Mouse (Mus musculus) central nervous system, embryonic 18 days (tissue): ENCODE results near the gene Vtn. TPM values are rescaled to one million over a fixed set of nuclear protein-coding genes. Genes with fewer than 3 reads are reported as not detected.

ENCODE experiments used
- polyA plus RNA-seq: library from polyadenylated mRNA; depleted of rRNA; stranded (reverse); fragments of >200 nt; gene quantifications from 2 replicates; pipeline ENCODE4 v1.2.3, GENCODE M21; 2012; rRNA removed

The Vtn gene
- polyA plus RNA-seq, result 89.4 and 93.1 TPM in 2 replicates

GRCm38 (mm10) chr11:78499004-78499403 is at the start of gene Vtn:
Vtn (plus strand) TSS chr11:78499091.

GRCm38 (mm10) chr11:78465568-78466180 is 33.2 kb upstream of the Vtn start, which contains the start of gene Slc46a1:
Slc46a1 (plus strand) TSS chr11:78465697.

GRCm38 (mm10) chr11:78497544-78498522 is 1.1 kb upstream of the Vtn start, which contains the start of gene Sarm1:
Sarm1 (minus strand) TSS chr11:78497754.

GRCm38 (mm10) chr11:78502909-78503650 is 4.2 kb downstream of the Vtn start, which contains the start of gene Sebox:
Sebox (plus strand) TSS chr11:78503447.

GRCm38 (mm10) chr11:78512025-78512957 is 13.4 kb downstream of the Vtn start, which contains the start of the genes Tmem199 and Poldip2:
Tmem199 (minus strand) TSS chr11:78512172.
Poldip2 (plus strand) TSS chr11:78512193.

GRCm38 (mm10) chr11:78536080-78536689 is 37.3 kb downstream of the Vtn start, which contains the start of the genes Tnfaip1 and Ift20:
Tnfaip1 (minus strand) TSS chr11:78536332.
Ift20 (plus strand) TSS chr11:78536361.

GRCm38 (mm10) chr11:78550168-78551058 is 51.5 kb downstream of the Vtn start, which contains the start of gene Tmem97:
Tmem97 (minus strand) TSS chr11:78550777.

Other genes starting within 250 kb of the Vtn start
- gene 2610507B11Rik, start 237.3 kb upstream of the Vtn start, polyA plus RNA-seq, result 57.1 and 65.9 TPM in 2 replicates
- gene BC030499, start 208.2 kb upstream of the Vtn start, polyA plus RNA-seq, result 0.26 and 0.44 TPM in 2 replicates
- gene Spag5, start 197.6 kb upstream of the Vtn start, polyA plus RNA-seq, result 12.0 and 13.5 TPM in 2 replicates
- gene Aldoc, start 176.1 kb upstream of the Vtn start, polyA plus RNA-seq, result 166 and 179 TPM in 2 replicates
- gene Pigs, start 170.7 kb upstream of the Vtn start, polyA plus RNA-seq, result 56.9 and 57.1 TPM in 2 replicates
- gene Unc119, start 155.6 kb upstream of the Vtn start, polyA plus RNA-seq, result 138 and 147 TPM in 2 replicates
- gene Foxn1, start 112.5 kb upstream of the Vtn start, polyA plus RNA-seq, result not detected in 2 replicates
- gene Slc13a2, start 76.9 kb upstream of the Vtn start, polyA plus RNA-seq, result not detected in 2 replicates
- gene Slc46a1, start 33.4 kb upstream of the Vtn start, polyA plus RNA-seq, result 11.6 and 12.1 TPM in 2 replicates
- 39.2 and 43.0 TPM in 2 replicates for gene Sarm1, start 1.3 kb upstream of the Vtn start, polyA plus RNA-seq
- gene Sebox, start 4.4 kb downstream of the Vtn start, polyA plus RNA-seq, result 0.28 and 0.30 TPM in 2 replicates
- gene Tmem199, start 13.1 kb downstream of the Vtn start, polyA plus RNA-seq, result 64.8 and 65.4 TPM in 2 replicates
- gene Poldip2, start 13.1 kb downstream of the Vtn start, polyA plus RNA-seq, result 110 and 111 TPM in 2 replicates
- 52.8 and 53.0 TPM in 2 replicates for gene Tnfaip1, start 37.2 kb downstream of the Vtn start, polyA plus RNA-seq
- gene Ift20, start 37.3 kb downstream of the Vtn start, polyA plus RNA-seq, result 85.8 and 87.6 TPM in 2 replicates
- gene Tmem97, start 51.7 kb downstream of the Vtn start, polyA plus RNA-seq, result 15.8 and 17.2 TPM in 2 replicates
- gene Nlk, start 198.3 kb downstream of the Vtn start, polyA plus RNA-seq, result 37.1 and 39.2 TPM in 2 replicates